Mouse (Mus musculus) 3134 (cell line): Measurements from ENCODE around the gene Gm21915.

Experiments used
- DNase-seq: peaks from one replicate; pipeline ENCODE4 v3.0.0-alpha.2; 2011; ENCODE audit warnings: low spot score; ENCODE audit not compliant: insufficient read length; ENCODE audit errors: extremely low read depth

Gm21915 gene

DNA sequence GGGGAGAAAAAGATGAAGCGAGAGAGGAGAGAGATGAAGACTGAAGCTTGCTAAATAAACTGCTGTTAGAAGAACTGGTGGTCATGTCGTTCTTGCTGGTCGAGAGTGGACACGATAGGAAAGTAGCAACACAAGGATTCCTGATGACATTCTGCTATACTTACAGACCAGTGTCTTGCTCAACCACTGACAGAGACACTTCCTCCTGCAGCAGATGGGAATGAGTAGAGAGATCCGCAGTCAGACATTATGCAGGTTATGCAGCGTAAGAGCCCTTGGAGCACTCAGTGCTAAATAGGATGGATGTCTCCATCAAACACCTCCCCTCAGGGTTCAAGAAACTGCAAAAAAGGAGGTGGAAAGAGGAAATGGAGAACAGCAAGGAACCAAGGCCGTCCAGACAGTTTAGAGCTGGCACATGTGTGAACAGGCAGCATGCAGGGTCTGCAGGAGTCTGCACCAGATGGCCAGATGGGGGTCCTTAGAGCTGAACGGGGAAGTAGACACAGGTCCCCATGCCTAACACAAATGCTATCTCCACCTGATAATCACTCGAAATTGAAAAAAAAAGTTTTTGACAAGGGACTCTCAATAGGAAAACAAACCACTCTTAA, 4.1 kb upstream of the Gm21915 start:
- no peak for DNase-seq

DNA sequence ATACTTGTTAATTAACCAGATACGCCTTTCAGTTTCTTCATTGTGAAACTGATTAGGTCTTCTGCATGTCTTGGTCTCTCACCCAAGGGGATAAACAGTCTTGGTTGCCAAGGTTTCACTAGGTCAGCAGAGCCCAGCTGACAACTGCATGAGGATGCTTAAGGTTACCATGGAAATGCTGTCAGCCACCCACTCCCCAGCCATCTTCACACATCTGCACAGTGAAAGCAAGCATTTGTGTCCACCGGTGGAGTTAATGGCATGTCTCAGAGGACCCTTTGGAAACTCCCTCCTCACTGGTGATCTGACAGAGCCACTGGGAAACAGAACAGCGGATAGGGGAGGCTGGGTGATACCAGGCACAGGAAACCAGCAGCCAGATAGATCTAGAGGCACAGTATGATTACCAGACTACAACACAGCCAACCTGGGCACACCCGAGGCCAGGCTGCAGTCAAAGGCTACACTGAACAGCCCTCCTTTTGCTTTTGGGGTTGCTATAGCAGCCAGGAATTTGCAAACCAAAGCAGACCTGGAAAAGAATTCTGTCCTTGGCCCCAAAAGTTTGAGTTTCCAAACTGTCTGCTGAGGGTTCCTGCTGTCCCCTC, 1.0 kb downstream of the Gm21915 start:
- no peak for DNase-seq

- DNase-seq = no peak
These were observed 5.0 kb downstream of the Gm21915 start for GRCm38 (mm10) chr9:40675203-40675958.

DNA sequence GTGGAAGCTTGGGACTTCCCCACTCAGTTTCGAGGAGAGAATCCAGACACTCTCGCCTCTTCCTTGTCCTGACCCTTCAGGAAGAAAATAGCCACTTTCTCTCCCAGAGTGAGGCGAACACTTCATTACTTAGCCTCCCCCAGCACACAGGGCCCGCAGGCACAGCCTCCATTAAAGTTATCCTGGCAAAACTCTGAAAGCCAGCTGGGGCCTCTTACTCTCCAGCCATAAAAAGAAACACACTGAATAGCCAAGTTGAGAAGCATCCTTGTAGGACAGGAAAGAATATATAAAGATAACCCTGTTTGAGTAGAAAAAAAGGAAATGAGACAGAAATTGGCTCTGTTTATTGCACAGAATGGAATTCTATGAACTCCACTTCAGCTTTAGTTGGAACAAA, 8.2 kb downstream of the Gm21915 start:
- no peak for DNase-seq

- no peak for DNase-seq
These were observed 15.5 kb downstream of the Gm21915 start, which contains the start of gene Clmp for GRCm38 (mm10) chr9:40685801-40686420. Gene Clmp (plus strand): TSS chr9:40685962.

DNA sequence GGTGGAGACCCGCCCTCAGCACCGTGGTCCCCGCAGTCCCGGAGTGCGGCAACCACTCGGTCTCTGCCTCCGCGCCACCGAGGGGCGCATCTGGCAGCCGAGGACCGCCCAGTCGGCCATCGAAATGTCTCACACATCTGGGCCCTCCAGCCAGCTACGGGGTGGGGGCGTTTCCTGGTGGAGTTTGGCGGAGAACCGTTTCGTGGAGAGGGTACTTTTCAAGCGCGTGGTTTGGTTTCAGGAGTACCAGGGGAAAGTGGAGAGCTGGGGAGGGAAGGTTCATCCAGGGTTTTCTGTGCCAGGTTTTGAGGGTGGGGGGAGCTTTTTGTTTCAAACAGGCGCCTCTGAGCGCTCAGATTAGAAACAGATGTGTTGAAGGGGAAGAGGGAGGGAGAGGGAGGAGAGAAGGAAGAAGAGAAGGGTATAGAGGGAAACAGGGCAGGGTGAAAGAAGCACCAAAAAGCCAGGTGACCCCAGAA, 16.0 kb downstream of the Gm21915 start:
- DNase-seq = no peak

DNA sequence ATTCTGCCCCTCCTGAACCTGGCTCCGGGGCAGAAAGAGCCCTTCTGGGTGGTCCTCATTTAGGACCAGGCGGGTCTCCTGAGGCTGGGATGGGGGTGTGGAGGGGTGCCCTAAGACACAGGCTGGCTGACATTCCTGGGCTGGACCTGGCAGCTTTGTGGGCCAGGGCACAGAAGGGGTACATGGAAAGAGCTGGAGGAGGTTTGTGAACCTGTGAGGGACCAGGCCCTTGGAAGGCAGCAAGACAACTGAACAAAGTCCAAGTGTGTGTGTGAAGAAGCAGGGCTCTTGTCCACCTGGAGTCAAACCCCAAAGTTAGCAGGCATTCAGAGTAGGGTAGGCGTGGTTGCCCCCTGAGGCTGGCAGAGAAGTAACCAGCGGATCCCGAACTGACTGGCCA, 16.6 kb downstream of the Gm21915 start:
- no peak for DNase-seq

GRCm38 (mm10) chr9:40687553-40687952, 17.1 kb downstream of the Gm21915 start:
- DNase-seq = no peak

DNA sequence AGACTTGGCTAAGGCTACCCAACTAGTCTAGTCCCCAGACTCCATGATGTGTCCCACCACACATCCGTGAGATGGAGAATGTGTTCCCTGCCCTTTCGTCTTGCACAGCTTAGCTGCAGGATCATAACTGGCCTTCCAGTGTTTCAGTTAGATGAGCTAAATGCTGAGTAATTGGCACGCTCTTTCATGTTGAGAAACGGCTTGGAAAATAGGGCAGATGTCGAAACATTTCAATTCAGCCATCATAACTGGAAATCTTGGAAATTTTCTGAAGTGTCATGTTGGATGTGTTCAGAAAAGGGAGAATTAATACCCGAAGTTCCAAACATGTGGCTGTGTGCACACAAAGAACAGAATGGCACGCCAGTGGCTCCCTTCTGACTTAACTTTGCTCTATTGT, 20.1 kb downstream of the Gm21915 start:
- DNase-seq = no peak

DNA sequence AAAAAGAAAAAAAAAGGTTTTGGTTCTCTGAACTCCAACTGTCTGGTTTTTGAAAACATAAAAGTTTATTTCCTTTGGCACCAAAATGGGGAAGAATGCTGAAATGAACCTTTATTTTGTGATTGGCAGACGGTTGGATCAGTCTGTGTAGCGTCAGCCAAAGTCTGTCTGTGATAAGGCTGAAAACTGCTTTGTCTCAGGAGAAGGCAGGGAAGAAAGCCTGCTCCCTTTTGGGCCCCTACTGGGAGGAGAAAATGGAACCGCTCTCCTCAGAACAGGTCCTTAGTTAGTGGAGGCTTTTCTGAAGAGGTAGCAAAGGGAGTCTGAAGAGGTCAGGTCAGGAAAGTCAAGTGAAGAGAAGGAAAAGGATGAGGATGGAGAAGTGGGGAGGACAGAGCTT, 22.6 kb downstream of the Gm21915 start:
- no peak for DNase-seq

DNA sequence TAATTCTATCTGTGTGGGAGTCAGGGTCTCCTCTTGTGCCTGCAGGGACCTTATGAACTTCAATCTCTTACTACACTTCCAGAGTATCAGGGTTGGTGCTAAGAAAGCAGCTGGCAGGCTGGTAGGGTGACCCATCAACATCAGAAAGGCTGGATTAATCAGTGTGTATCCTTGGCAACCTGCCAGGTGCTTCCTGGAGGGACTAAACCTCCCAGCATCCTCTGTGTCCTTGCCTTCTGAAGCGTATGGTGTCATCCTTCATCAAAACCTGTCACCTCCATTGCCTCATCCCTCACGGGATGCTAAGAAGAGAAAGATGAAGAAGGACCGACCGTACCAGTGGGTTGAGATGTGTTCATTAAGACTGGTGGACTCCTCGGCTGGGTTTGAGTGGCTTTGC, 23.4 kb downstream of the Gm21915 start:
- no peak for DNase-seq

DNA sequence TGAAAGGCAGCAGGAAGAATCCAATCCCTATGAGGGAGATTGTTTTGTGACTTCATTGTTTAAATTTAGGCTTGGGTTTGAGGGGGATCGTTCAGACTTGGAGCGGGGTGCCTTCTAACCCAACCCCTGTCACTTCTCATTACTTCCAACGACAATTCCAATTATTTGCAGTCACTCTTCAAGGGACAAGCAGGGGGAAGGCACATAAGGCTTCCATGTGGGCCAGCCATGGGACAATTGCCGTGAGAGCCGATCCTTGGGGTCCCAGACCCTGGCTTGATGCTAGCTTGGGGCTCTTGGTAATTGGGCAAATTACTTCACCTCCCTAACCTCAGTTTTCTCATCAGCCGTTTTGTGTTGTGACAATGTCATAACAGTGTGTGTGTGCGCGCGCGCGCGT, 23.9 kb downstream of the Gm21915 start:
- no peak for DNase-seq

GRCm38 (mm10) chr9:40696086-40696485, 25.7 kb downstream of the Gm21915 start:
- DNase-seq = no peak

DNA sequence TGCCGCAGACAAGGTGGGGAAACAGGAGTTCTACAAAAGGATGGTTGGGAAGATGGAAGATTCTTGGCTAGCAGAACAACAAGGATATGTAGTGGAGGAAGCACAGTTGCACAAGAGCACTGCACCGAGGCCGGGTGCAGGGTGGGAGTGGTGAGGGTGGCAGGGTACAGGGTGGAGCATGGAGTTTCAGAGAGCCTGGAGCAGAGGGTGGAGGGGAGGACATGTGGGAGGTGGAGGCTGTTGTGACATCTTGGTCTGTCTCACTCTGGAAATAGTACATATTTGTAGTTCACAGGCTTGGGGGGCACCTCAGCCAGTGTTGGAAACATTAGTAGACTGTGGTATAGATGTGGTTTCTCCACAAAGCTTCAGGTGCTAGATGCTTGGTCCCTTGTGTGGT, 28.8 kb downstream of the Gm21915 start:
- no peak for DNase-seq

GRCm38 (mm10) chr9:40700253-40700652, 29.8 kb downstream of the Gm21915 start:
- DNase-seq = no peak

DNA sequence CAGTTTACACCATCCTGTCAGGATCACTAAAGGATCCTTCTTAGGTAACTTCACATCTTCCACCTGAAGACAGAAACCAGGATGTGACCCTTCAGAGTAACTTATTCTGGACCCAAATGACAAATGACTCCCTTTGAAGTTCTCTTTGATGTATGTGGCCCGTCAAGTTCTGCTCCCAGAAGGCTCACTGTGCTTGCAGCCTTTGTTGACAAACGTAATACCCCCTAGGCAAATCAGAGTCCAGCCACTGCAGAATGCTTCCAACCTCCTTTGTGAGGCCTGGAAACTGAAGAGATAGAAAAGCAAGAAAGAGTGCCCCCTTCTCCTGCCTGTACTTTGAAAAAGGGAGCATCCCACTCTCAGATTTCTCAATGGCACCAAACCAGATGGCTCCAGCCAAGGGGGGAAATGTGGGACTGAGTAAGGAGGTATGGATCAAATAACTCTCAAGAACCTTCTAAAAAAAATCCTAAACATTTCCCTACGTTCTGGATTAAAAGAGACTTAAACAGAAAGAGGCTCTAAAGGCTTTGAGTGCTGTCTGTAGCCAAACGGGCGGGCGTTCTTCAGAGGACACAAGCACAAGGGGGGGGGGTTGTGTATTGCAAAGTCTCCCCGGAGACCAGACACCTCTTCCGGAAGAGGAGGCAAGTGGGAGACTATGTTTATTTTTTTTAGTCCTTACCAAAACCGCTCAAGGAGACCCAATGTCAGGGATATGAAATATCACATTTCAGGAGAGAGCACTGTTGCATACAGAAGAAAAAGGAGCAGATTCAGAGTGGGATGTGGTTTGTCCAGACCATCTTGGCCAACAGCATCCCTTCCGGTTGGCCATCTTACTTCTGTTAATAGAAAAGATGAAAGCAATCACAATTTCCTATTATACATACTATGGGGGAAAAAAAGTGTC, 34.2 kb downstream of the Gm21915 start:
- DNase-seq = no peak

- no peak for DNase-seq
These were observed 38.2 kb downstream of the Gm21915 start for GRCm38 (mm10) chr9:40708448-40709140.

- DNase-seq = no peak
These were observed 38.7 kb downstream of the Gm21915 start for GRCm38 (mm10) chr9:40709141-40709537.

DNA sequence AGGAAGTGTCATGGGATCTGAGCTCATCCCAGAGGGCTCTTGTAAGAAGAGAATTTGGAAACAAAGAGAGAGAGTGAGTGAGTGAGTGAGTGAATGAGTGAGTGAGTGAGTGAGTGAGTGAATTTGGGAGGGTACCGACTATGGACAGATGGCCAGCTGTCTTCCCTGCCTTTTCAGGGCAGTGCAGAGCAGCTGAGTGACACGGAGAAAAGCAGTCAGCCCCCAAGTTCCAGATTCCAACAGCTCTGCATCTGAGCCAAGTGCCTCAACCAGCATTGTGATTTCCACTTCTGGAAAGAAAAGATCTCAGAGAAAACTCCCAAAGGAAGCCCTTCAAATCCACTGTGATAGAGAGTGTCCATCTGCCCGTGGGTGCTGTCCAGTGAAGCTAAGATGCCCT, 39.2 kb downstream of the Gm21915 start:
- DNase-seq = no peak

GRCm38 (mm10) chr9:40709991-40710390, 39.6 kb downstream of the Gm21915 start:
- no peak for DNase-seq
